Mouse (Mus musculus): ENCODE measurements around the gene Bcar3.

The Bcar3 gene

DNA sequence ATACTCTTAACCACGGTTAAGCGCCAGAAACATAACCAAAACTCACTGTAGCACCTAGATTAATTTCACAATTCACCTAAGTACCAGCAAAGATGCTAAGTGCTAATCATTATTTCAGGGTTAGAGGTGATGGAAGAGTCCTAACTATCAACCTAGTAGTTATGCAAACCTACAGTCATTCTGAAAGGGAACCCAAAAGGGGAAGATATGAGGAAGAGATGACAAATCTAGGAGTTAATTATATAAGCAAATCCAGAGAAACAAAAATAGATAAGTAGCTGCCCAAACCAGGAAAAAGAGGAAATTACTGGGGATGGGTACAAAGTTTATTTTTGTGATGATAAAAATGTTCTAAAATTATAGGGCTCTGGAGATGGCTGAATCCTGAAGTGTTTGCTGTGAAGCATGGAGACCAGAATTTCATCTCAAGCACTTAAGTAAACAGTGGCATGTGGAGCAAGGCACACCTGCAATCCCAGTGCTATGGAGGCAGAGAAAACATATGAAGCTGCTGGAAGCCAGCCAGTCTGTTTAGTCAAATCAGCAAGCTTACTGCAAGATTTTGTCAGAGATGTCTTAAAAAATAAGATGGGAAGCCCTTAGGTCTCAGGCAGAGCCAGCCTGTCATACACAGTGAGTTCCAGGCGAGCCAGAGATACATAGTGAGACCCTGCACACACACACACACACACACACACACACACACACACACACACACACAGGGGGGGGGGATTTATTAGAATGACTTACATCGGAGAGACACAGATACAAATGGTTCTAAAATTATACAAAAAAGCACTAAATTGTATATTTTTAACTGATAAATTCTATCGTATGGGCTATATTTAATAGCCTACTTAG is 279.7 kb downstream of the Bcar3 start:
- no peak for DNase-seq (ENCODE audit: low spot score in 2 of 2)

- DNase-seq (ENCODE audit: low spot score in 2 of 2): no peak
Measured at GRCm38 (mm10) chr3:122574921-122575320, 281.0 kb downstream of the Bcar3 start.

- DNase-seq (ENCODE audit: low spot score in 2 of 2): no peak
Measured at GRCm38 (mm10) chr3:122577360-122577759, 283.4 kb downstream of the Bcar3 start.
